Mouse (Mus musculus): ENCODE data around the gene Wdr45. TPM values are rescaled to one million over a fixed set of nuclear protein-coding genes. Genes with fewer than 3 reads are reported as not detected.

Gene Wdr45
- total RNA-seq, 1 experiment from 2014 or later = 86.0 TPM

DNA sequence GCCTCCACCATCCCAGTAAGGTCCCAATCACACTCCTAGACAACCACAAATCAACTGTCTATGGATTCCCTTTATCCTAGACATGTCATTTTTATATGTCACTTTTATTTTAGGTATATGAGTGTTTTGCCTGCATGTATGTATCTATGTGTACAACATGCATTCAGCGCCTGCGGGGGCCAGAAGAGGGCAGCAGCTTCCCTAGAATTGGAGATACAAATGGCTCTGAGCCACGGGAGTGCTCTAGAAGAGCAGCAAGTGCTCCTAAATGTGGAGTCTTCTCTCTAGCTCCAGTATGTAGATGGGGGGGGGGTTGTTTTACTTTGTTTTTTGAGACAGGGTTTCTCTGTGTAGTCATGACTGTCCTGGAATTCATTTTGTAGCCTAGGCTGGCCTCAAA, 39.5 kb downstream of the Wdr45 start:
- ATAC-seq (ENCODE audit: extremely low read depth, insufficient number of reproducible peaks, low FRiP score, poor library complexity, severe bottlenecking) = peak; percentile 67; the same call in 1 of the 2 replicates

DNA sequence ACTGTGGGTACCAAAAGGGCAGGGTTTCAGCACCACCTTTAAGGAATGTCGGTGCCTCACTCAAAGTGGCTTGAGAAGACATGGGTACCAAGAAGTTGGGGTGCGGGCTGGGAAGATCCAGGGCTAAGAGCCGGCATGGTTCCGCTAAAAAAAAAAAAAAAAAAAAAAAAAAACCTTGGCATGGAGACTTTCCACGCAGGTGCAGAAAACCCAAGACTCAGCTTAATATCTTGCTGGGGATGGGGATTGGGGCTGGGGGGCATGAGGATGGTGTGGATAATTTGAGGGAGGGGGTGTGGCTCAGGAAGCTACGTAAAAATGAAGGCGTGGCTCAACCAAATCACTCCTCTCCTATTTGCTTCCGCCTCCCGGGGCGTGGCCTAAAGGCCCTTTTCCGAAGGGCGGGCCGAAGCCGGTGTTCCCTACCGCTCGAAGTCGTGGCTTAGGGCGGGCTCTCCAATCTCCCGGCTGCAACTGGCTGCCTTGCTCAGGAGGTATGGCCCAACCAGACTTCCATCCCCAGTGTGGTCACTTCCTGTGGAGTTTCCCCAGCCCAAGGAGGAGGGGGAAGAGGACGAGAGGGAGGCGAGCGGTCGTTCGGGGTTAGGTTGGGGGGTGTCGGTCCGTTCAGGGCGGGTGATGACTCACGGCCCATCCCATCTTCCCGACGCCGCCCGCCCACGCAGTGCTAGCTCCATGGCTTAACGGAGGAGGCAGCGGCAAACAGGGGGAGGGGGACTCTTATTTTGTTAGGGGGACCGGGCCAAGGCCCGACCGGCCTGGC, 48.2 kb downstream of the Wdr45 start, which contains the start of gene Tfe3:
Gene Tfe3 (plus strand): TSS at position 424 of the 784 bp plus-strand sequence.
- peak; percentile 97 for ATAC-seq (ENCODE audit: extremely low read depth, insufficient number of reproducible peaks, low FRiP score, poor library complexity, severe bottlenecking)

DNA sequence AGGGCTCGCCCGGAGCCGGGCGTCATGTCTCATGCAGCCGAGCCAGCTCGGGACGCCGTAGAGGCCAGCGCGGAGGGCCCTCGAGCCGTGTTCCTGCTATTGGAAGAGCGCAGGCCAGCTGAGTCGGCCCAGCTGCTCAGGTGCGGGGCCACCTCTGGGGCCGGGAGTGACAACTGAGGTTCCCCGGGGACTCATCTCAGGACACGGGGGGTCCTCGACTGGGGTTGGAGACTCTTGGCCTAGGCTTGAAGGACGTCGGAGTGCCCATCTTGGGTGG, 48.7 kb downstream of the Wdr45 start:
- no peak for ATAC-seq (ENCODE audit: extremely low read depth, insufficient number of reproducible peaks, low FRiP score, poor library complexity, severe bottlenecking)

DNA sequence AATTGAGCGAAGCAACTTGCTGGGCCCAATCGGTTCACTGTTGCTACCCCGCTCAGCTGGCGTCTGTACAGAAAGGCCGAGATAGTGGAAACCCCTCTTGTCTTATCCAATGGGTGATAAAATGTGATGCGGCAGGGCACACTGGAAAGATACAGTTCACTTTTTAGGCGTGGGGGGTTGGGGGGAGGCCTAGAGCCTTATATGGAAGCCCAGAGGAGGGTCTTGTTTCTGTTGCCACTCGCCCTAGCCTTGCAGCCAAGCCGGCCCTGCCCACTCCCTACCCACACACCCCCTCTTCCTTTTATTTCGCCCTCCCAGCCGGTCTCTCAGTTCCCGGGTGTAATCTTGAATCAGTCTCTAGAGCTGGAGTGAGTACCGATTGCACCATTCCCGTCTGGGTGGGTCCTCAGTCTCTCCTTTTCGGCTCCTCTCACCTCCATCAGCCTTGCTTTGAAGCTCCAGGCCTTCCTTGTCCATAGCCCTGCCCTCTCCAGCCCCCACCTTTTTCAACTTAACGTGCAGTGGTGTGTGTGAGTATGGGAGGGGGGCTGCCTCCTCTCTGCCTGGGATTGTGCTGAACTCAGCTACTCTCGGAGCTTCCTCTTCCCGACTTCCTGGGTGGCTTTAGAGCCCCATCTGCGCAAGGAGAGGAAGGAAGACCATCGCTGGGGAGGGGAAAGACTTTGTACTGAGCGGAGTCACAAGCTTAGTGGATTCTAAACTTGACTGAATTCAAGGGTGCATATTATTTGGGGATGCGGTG, 49.7 kb downstream of the Wdr45 start:
- ATAC-seq (ENCODE audit: extremely low read depth, insufficient number of reproducible peaks, low FRiP score, poor library complexity, severe bottlenecking) = no peak

DNA sequence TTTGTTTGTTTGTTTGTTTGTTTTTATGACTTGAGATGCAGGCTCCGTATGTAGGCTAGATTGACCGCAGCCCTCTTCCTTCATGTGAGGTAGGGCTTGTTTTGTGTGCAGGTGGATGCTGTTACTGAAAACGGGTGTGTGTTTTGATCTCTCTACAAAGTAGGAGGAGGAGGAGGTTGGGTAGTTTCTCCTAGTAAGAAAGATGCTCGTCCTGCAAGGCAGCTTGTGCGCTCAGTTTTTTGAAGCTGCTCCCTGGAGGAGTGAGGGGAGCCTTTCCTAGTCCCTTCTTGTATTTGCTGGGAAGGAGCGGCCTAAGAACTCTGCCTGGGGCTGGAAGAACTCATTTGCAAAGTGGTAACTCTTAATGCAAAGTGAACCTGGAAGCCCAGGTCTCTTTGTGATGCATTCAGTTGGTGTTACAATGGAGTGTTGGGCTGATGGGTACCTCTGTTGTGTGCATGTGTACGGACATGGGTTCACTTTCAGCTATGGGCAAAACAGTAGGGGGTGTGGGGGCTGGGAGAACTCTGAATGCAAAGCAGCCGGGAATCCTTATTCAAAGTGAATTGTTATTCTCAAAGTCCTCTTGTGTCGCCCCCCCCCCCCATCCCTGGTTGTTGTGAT, 50.6 kb downstream of the Wdr45 start:
- no peak for ATAC-seq (ENCODE audit: extremely low read depth, insufficient number of reproducible peaks, low FRiP score, poor library complexity, severe bottlenecking)

DNA sequence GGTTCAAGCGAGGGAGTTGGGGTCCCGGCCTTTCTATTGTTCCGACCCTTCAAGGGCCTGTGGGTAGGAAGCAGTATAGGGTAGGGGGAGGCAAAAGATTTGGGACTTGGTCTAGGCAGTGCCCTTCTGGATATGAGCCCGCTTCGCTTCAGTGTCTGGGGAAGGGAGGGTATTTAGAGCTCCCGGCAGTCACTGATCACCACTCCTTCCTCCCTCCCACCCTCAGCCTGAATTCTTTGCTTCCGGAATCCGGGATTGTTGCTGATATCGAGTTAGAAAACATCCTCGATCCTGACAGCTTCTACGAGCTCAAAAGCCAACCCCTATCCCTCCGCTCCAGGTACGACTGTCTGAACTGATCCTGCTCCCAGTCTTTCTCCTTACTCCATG, 51.1 kb downstream of the Wdr45 start:
- no peak for ATAC-seq (ENCODE audit: extremely low read depth, insufficient number of reproducible peaks, low FRiP score, poor library complexity, severe bottlenecking)

DNA sequence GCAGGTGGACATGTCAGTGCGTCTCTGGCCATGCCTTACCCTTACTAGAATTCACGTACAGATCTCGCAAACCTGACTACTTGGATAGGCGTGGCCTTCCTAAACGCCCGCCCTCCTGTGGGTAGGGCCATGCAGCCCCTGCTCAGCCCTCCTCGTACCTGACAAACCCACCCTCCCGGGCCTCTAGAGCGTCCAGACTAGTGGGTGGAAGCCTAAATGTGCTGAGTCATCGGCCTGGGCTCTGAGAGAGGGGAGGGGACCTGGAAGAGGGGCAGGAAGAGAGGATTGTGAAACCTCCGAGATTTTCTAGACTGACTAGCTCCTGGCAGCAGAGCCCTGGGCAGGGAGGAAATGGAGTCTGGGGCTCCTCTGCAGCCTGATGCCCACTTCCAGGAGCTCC, 51.6 kb downstream of the Wdr45 start:
- no peak for ATAC-seq (ENCODE audit: extremely low read depth, insufficient number of reproducible peaks, low FRiP score, poor library complexity, severe bottlenecking)

DNA sequence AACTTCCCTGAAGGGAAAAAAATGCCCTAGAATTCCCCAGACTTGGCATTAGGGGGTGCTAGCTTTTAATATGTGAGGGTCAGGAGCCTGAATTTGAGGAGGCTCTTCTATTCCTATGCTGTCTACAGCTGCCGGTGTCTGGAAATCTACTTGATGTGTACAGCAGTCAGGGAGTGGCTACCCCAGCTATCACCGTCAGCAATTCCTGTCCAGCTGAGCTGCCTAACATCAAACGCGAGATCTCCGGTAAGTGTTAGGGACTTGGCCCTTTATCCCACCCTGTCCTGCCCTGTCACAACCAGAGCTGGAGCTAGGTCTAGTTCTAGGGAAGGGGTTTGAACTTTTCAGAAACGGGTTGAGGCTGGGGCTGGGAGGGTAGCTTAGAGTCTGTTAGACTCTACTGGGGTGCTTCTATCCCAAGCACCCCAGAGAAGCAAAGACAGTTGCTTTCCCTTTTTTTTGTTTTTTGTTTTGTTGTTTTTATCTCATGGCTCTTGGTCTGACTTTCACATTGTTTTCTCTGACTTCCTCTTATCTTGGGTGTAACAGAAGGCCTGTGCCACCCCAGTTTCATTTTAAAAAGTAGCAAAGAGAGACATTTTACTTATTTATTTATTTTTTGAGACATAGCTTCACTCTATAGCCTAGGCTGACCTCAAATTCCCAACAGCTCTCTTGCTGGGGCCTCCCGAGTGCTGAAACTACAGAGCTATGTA, 55.3 kb downstream of the Wdr45 start:
- no peak for ATAC-seq (ENCODE audit: extremely low read depth, insufficient number of reproducible peaks, low FRiP score, poor library complexity, severe bottlenecking)

DNA sequence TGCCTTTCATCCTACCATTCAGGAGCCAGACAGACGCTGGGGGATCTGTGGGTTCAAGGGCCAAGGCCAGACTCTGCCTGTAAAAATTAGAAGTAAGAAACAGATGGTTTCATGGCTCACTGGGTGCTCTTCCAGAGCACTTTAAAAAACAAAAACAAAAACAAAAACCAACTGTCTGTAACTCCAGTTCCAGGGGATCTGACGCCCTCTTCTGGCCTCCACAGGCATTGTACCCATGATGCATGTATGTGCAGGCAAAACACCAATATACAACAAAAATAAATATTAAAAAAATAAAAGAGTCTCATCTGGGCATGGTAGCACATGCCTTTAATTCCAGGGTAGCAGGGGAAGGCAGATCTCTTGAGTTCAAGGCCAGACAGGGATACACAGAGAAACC, 58.6 kb downstream of the Wdr45 start:
- no peak for ATAC-seq (ENCODE audit: extremely low read depth, insufficient number of reproducible peaks, low FRiP score, poor library complexity, severe bottlenecking)

DNA sequence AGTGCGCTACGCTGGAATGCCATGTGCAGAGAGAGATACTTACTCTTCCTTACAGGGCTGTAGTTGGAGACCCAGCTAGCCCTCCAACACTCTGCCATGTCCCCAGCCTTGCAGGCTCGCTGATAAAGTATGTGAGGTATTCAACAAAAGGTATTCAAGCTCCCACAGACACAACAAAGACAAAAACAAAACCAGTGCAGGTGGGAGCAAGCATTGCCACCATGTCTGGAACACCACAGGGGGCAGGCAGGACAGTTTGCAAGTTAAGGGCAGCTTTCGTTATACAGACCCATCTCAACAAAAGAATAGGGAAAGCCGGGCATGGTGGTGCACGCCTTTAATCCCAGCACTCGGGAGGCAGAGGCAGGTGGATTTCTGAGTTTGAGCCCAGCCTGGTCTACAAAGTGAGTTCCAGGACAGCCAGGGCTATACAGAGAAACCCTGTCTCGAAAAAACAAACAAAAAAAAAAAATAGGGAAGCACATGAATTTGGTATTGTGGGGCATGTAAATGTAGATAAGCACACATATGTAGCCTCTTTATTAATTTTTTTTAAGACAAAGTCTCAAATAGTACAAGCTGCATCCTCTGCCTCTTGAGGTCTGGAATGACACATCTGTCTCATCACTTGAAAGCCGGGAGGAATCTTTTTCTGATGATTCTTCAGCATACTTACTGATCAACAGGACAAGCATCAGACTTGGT, 61.5 kb downstream of the Wdr45 start:
- ATAC-seq (ENCODE audit: extremely low read depth, insufficient number of reproducible peaks, low FRiP score, poor library complexity, severe bottlenecking) = no peak

DNA sequence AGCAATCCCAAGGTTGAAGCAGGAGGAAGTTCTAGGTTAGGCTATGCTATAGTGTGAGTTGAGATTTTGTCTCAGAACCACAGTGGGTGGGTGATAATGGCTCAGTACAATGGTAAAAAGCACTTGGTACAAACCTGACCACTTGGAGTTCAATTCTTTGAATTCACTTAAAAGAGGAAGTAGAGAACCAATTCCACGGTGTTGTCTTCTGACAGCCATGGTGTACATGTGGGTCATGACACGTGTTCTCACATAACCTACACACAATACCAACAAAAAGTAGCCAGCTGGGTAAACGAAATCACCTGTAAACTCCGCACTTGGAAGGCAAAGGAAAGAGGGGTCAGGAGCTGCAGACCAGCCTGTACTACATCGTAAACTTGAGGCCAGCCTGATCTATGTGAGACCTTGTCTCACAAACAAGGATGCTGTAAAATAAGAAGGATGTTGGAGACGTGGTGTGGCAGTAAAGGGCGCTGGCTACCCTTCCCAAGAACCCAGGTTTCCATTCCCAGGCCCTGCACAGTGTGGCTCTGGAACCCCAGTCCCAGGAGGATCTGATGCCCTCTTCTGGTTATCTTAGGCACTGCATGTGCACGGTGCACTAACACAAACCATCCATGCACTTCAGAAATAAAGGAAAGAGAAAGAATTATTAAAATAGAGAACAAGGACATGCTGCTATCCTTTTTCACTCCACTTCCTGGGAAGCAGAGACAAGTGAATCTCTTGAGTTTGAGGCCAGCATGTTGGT, 62.4 kb downstream of the Wdr45 start:
- 0 out of 2 replicates have a peak, but pooled peaks have one; percentile 48 for ATAC-seq (ENCODE audit: extremely low read depth, insufficient number of reproducible peaks, low FRiP score, poor library complexity, severe bottlenecking)

Other genes starting within 250 kb of the Wdr45 start
- 0.61 and 1.5 TPM in 2 replicates for gene Foxp3, start 140.7 kb upstream of the Wdr45 start, total RNA-seq (2017)
- gene Ppp1r3f, start 140.1 kb upstream of the Wdr45 start, total RNA-seq (2017) = 2.1 and 2.6 TPM in 2 replicates
- 11.5 and 17.5 TPM in 2 replicates for gene Ccdc22, start 108.8 kb upstream of the Wdr45 start, total RNA-seq (2017)
- gene Cacna1f, start 107.2 kb upstream of the Wdr45 start, total RNA-seq (2017) = not detected in 2 replicates
- 0.93 and 1.8 TPM in 2 replicates for gene Syp, start 75.9 kb upstream of the Wdr45 start, total RNA-seq (2017)
- 37.0 and 40.0 TPM in 2 replicates for gene Prickle3, start 57.1 kb upstream of the Wdr45 start, total RNA-seq (2017)
- gene Plp2, start 42.9 kb upstream of the Wdr45 start, total RNA-seq (2017) = 137 and 138 TPM in 2 replicates
- 1.4 TPM in 1 of 2 replicates, not detected in the other for gene Magix, start 33.1 kb upstream of the Wdr45 start, total RNA-seq (2017)
- 67.2 and 69.5 TPM in 2 replicates for gene Gpkow, start 17.2 kb upstream of the Wdr45 start, total RNA-seq (2017)
- 3.0 TPM in 1 of 2 replicates, not detected in the other for gene Gm45208, start 7.9 kb downstream of the Wdr45 start, total RNA-seq (2017)
- gene Praf2, start 14.1 kb downstream of the Wdr45 start, total RNA-seq (2017) = 4.4 and 7.1 TPM in 2 replicates
- 2.7 TPM in 1 of 2 replicates, not detected in the other for gene Ccdc120, start 36.6 kb downstream of the Wdr45 start, total RNA-seq (2017)
- gene Tfe3, start 48.2 kb downstream of the Wdr45 start, total RNA-seq (2017) = 30.7 and 40.0 TPM in 2 replicates
- gene Gripap1, start 75.4 kb downstream of the Wdr45 start, total RNA-seq (2017) = 261 and 293 TPM in 2 replicates
- gene Kcnd1, start 108.0 kb downstream of the Wdr45 start, total RNA-seq (2017) = 2.2 and 2.6 TPM in 2 replicates
- 200 and 206 TPM in 2 replicates for gene Otud5, start 127.0 kb downstream of the Wdr45 start, total RNA-seq (2017)
- 9.3 and 9.5 TPM in 2 replicates for gene Pim2, start 163.9 kb downstream of the Wdr45 start, total RNA-seq (2017)
- 23.4 and 25.0 TPM in 2 replicates for gene Slc35a2, start 169.7 kb downstream of the Wdr45 start, total RNA-seq (2017)
- 190 and 213 TPM in 2 replicates for gene Pqbp1, start 184.9 kb downstream of the Wdr45 start, total RNA-seq (2017)
- 33.0 and 43.4 TPM in 2 replicates for gene Timm17b, start 185.0 kb downstream of the Wdr45 start, total RNA-seq (2017)
- gene Gm10491, start 193.5 kb downstream of the Wdr45 start, total RNA-seq (2017) = not detected in 2 replicates
- gene Gm10490, start 195.2 kb downstream of the Wdr45 start, total RNA-seq (2017) = 1.9 TPM in 1 of 2 replicates, not detected in the other
- gene Pcsk1n, start 205.5 kb downstream of the Wdr45 start, total RNA-seq (2017) = not detected in 2 replicates
- gene Eras, start 214.3 kb downstream of the Wdr45 start, total RNA-seq (2017) = not detected in 2 replicates
- gene Hdac6, start 233.6 kb downstream of the Wdr45 start, total RNA-seq (2017) = 6.4 and 9.7 TPM in 2 replicates

All from neutrophil, adult 5-6 weeks (primary cell).